Mouse (Mus musculus) ovary, postnatal 10 days (tissue): ENCODE data around the gene Paqr5.
A peak's percentile ranks its signal among the peaks of the same experiment; 100 is the strongest.

ENCODE experiments used
- DNase-seq: peaks from one replicate; pipeline ENCODE4 v3.0.0; 2022; ENCODE audit warnings: low spot score

The Paqr5 gene

DNA sequence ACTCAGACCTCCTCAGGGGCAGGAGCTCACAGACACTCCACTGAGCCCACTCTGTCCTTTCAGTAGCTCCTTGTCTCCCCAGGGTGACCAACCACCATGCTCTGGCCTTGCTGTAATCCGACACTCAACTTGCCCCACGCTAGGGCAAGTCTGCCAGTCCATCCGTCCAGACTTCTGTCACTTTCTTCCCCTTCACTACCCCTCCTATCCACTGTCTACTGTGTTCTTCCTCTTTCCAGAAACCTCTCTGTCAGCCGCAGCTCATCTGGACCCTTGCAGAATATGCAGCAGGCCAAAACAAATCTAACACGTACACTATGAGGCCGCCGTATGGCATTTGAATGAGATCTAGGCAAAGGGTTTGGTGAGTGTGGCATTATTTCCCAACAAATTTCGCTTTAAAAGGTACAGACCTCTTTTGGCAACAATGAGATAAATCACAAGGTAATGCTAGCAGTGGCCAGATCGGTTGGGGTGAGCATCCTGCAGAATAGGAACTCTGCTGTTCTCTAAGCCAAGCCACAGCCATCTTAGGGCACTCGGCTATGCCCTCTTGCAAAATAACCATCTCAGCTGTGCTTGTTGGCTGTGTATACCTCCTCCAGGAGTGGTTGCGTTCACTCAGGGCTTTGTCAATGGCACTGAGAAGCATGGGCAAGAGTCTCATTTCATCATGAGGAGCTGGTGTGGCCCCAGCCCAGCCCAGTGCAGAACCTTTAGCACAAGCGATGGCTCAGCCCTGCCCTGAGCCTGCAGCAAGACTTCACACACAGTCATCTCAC is 13.1 kb downstream of the Paqr5 start:
- DNase-seq = no peak

- DNase-seq = no peak
Measured at GRCm38 (mm10) chr9:62008360-62008759, 18.3 kb downstream of the Paqr5 start.

GRCm38 (mm10) chr9:62007028-62007427 is 19.6 kb downstream of the Paqr5 start:
- DNase-seq = no peak

DNA sequence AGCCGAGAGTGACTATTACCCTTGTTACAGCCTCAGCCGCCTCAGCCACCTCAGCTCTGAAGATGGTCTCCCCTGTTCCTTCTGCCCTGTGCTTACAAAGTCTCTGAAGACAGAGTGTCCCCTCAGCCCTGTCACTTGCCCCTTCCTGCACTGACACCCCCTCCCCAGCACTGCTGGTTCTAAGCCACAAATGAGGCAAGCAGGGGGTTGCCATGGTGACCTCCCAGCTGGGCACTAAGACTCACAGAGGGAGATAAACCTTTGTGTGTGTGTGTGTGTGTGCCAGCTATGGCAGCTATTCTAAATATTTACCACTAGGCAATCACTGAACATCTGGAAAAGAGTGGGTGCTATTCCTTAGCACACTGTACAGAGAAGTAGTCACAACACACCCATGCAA is 23.0 kb downstream of the Paqr5 start:
- DNase-seq = no peak

- no peak for DNase-seq
Measured at GRCm38 (mm10) chr9:61999653-62000420, 26.8 kb downstream of the Paqr5 start.

GRCm38 (mm10) chr9:61997860-61998259 is 28.8 kb downstream of the Paqr5 start:
- peak; percentile 27 for DNase-seq

- DNase-seq = no peak
Measured at GRCm38 (mm10) chr9:61991158-61991557, 35.5 kb downstream of the Paqr5 start.

GRCm38 (mm10) chr9:61990738-61991137 is 35.9 kb downstream of the Paqr5 start:
- no peak for DNase-seq

DNA sequence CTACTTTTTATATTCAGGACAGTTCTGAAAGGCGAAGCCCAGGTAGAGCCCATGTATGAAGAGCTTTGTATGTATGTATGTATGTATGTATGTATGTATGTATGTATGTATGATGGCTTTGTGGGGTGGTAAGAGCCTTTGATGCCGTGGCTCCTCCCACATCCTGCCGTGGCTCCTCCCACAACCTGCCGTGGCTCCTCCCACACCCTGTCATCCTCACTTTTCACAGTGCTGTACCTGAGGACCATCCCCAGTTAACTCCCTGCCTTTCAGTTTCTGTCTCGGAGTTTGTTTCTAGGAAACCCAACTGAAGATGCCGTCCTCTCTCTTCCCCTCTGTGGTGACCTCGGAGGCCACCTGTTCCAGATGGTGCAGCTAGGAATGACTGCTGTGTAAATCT is 40.6 kb downstream of the Paqr5 start:
- no peak for DNase-seq

DNA sequence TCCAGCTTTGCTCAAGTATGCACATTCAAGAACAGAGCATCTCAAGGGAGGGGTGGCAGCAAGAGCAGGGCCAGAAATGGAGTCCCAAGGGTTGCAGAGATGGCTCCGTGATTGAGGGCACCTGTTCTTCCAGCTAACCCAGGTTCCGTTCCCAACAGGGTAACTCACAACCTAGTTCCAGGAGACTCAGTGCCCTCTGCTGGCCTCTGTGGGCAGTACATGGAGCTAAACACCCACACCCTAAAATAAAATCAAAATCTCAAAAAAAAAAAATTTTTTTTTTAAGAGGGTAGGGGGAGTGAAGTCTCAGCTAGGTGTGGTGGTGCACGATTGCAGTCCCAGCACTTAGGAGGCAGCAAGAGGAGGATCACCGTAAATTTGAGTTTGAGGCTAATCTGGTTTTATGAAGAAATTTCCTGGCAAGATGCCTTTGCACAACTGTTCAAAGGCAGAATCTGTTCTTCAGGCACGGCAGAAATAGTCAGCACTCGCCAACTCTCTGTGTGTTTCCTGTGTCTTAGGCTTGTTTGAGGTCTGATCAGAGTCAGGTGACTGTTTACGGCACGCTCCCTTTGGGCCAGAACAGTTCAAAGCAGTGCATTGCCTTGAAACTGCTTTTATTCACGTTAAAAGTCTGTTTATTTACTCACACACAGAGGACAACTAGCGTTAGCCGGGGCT is 41.3 kb downstream of the Paqr5 start:
- peak; percentile 33 for DNase-seq

DNA sequence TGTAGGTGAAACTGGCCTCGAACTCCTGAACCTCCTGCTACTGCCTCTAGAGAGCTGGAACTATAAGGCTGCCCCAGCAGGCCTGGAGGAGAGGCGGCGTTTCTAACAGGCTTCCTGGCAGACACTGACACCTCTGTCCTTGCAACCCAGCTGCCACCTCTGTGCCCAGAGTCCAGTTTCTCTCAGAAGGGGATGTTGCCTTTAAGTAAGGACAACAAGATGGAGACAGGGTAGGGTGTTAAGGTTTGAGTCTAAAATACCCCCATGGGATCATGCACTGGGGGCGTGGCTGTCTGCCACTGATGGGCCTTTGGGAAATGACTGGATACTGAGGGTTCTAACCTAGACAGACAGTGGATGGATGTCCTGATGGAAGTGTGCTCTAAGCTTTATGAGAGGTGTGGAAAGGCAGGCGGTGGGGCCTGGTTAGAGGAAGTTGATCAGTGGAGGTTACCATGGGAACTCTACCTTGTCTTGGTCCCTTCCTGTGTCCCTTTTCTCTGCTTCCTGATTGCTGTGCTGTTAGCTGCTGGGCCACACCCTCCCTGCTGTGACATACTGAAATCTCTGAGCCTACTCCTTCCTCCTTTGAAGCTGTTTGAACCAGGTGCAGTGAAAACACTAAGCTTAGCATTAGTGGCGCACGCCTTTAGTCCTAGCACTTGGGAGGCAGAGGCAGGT is 43.6 kb downstream of the Paqr5 start:
- no peak for DNase-seq

- DNase-seq = no peak
Measured at GRCm38 (mm10) chr9:61981876-61982275, 44.8 kb downstream of the Paqr5 start.

- no peak for DNase-seq
Measured at GRCm38 (mm10) chr9:61979983-61980382, 46.7 kb downstream of the Paqr5 start.

DNA sequence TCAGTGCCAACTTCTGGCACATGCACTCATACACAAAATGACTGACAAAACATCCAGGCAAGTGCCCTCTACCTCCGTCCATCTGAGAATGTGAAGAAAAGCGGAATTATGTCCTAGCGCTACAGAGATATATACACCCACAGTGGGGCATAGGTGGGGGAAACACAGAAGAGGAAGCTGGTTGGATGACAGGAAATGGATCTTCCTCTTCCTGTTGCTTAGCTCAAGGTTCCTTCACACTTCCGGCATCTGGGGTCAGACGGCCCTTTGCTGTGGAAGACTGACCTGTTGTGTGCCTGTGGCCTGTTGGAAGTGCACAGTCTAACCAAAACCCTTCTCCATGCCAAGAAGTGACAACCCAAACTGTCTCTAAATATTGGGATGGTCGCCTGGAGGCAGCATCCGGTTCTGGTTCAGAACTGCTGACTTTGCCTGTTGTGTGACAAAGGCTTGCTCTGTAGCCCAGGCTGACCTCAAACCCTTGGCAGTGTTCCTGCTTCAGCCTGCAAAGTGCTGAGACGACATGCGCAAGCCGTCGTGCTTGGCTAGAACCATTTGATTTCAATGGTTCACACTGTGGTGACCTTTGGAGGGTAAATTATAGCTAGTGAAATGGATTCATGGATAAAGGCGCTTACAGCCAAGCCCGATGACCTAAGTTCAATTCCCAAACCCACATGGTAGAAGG is 49.3 kb downstream of the Paqr5 start:
- no peak for DNase-seq

DNA sequence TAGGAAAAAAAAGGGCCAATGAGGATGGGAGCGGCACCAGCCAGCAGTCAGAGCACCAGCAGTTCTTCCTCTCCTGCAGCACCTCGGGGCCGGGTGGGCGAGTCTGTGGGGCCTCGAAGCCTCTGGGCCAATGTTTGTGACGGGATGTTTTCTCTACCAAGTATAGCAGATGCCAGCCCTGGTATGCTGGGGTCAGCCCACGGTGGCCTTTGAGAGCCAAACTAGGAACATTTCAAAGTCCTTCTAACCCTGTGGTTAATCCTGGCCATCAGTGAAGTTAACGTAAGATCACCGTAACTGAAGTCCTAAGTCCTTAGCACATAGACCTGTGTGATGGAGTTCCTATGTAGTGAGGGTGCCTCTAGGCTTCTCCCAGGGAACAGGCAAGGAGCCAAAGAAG is 54.6 kb downstream of the Paqr5 start:
- no peak for DNase-seq

DNA sequence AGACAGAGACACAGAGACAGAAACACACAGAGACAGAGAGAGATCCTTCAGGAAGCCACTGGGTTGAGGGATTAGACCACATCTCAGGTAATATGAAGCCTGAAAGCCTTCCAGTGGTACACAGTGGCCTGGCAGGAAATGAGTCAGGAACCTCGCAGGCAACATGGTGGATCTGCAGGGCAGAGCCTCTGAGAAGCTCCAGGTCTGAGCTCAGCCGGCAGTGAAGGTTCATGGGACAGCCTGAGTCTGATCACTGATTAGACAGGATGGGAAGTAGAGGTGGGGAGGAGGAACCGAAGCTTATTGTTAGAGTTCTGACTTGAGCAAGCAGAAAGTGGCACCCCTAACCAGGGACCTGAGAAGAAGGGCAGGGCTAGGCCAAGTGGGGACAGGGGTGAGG is 55.6 kb downstream of the Paqr5 start:
- no peak for DNase-seq

- DNase-seq = no peak
Measured at GRCm38 (mm10) chr9:61967357-61967756, 59.3 kb downstream of the Paqr5 start.

DNA sequence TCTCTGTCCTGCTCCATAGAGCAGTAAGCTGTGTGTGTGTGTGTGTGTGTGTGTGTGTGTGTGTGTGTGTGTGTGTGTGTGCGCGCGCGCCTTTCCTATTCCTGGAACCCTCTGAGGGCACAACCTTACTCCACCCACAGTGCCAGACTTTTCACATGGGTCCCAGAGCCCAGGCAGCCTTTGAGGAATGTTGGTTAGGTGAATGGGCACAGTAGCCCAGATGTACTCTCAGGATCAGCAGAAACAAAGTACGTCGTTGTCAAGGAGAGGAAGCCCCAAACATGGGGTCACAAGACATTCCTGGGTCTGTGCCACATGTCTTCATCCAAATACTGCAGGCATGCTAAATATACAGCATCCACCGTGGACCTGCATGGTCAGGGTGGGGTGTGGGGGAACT is 60.7 kb downstream of the Paqr5 start:
- DNase-seq = no peak

GRCm38 (mm10) chr9:61965411-61965930 is 61.2 kb downstream of the Paqr5 start:
- DNase-seq = peak; percentile 52

GRCm38 (mm10) chr9:61963356-61963755 is 63.3 kb downstream of the Paqr5 start:
- no peak for DNase-seq

GRCm38 (mm10) chr9:61961181-61961580 is 65.5 kb downstream of the Paqr5 start:
- no peak for DNase-seq
